Comparison of ENCODE assay signal across 8 mouse cellular contexts in the genomic region with DNA sequence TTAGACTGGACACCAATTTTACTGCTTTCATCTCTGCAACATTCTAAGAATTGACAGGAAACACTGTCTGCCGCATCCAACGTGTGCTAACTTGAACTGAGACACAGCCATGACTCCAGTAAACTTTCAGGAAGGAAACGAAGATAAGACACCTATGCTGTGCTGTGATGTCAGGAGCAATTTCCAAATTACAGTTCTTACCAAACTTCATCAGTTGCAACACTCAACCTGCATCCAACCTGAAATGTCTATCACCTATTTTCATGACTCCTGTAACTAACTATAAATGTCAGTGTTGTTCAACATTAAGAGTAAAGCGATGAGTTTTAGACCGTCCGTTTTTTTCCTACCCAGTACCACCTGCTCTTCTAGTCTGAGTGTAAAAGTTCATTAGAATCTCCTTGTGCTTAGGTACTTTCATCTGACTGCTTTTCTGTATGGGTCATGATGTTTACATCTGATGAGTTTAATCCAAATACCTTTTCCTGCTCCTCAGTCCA. TPM values are rescaled to one million over a fixed set of nuclear protein-coding genes. Genes with fewer than 3 reads are reported as not detected.
A peak's percentile ranks its signal among the peaks of the same experiment; 100 is the strongest.
DNase-seq lines count a peak whose midpoint lies in the region; ATAC-seq and TF ChIP-seq lines count a peak whose summit lies in the region.

No protein-coding gene starts in this region.

- H3K4me1 ChIP-seq in embryonic facial prominence, embryonic 13.5 days, result peaks cover 8% of the 10 kb centered on the region
- H3K4me1 ChIP-seq in limb, embryonic 11.5 days (ENCODE audit: control insufficient read depth, insufficient read depth, low read length), result peaks cover 6% of the 10 kb centered on the region; the same call in 1 of the 2 replicates
- H3K4me1 ChIP-seq in olfactory bulb, adult 2 months (ENCODE audit: control insufficient read depth, insufficient read depth, low read length), result no peaks in the 10 kb centered on the region

- H3K9me3 ChIP-seq in embryonic facial prominence, embryonic 13.5 days, result no peaks in the 10 kb centered on the region
- no peaks in the 10 kb centered on the region for H3K9me3 ChIP-seq in limb, embryonic 11.5 days (ENCODE audit: control insufficient read depth, low read length)

- DNase-seq in left cerebral cortex, adult 2 months (ENCODE audit: extremely low spot score in 1 of 2, low spot score in 2 of 2), result no peak
- DNase-seq in left cerebral cortex, adult 18-20 months (ENCODE audit: low spot score in 2 of 2), result no peak
- no peak for DNase-seq in limb, embryonic 11.5 days (ENCODE audit: low spot score)
- DNase-seq in cerebellum, adult 9-10 months, result no peak
- no peak for DNase-seq in layer of hippocampus, postnatal 25 days (ENCODE audit: extremely low spot score in 1 of 2, low spot score in 1 of 2)
- no peak for DNase-seq in spleen, postnatal 4 days (ENCODE audit: low spot score in 2 of 2)

- no peaks in the 10 kb centered on the region for H3K36me3 ChIP-seq in embryonic facial prominence, embryonic 13.5 days
- no peaks in the 10 kb centered on the region for H3K36me3 ChIP-seq in limb, embryonic 11.5 days (ENCODE audit: control insufficient read depth, insufficient read depth, low read length)

- no peak for TF ChIP-seq CTCF in left cerebral cortex, adult 2 months (IDR thresholded peaks at IDR 0.05)
- no peak for TF ChIP-seq CTCF in olfactory bulb, adult 2 months (IDR thresholded peaks at IDR 0.05; ENCODE audit: insufficient read depth, low read depth, low read length)

- peak overlapping the region; percentile 94 for H3K27ac ChIP-seq in left cerebral cortex, adult 2 months
- peak overlapping the region; percentile 89 for H3K27ac ChIP-seq in embryonic facial prominence, embryonic 13.5 days
- no peak overlapping the region for H3K27ac ChIP-seq in limb, embryonic 11.5 days (replicated peaks; ENCODE audit: low read depth, low read length)
- peak overlapping the region; percentile 94; the same call in 1 of the 2 replicates for H3K27ac ChIP-seq in olfactory bulb, adult 2 months (ENCODE audit: insufficient read depth, low read depth, low read length)

- H3K9ac ChIP-seq in embryonic facial prominence, embryonic 13.5 days, result peak overlapping the region; percentile 93
- H3K9ac ChIP-seq in limb, embryonic 11.5 days (ENCODE audit: low read length), result peak overlapping the region; percentile 82

- H3K4me3 ChIP-seq in left cerebral cortex, adult 2 months, result peak overlapping the region; percentile 86
- peak overlapping the region; percentile 96 for H3K4me3 ChIP-seq in embryonic facial prominence, embryonic 13.5 days
- peak overlapping the region; percentile 93 for H3K4me3 ChIP-seq in limb, embryonic 11.5 days (ENCODE audit: low read depth, low read length)
- no peak overlapping the region for H3K4me3 ChIP-seq in olfactory bulb, adult 2 months (ENCODE audit: insufficient read depth, low read depth, low read length)

- TF ChIP-seq POLR2A in olfactory bulb, adult 2 months (IDR thresholded peaks at IDR 0.05; ENCODE audit: insufficient read depth, low read depth, low read length), result no peak

- WGBS in embryonic facial prominence, embryonic 13.5 days, result 53% methylated on average over 6 of the region's 6 CpGs
- WGBS in limb, embryonic 11.5 days, result 67% methylated on average over 6 of the region's 6 CpGs
- 56% methylated on average over 6 of the region's 6 CpGs for WGBS in olfactory bulb, adult 2 months

- no peak for ATAC-seq in embryonic facial prominence, embryonic 13.5 days (ENCODE audit: insufficient number of reproducible peaks, insufficient read depth, low FRiP score, low TSS enrichment, low read depth)
- ATAC-seq in limb, embryonic 11.5 days (ENCODE audit: insufficient number of reproducible peaks, low FRiP score, low TSS enrichment, low read depth), result no peak

- H3K27me3 ChIP-seq in embryonic facial prominence, embryonic 13.5 days, result no peaks in the 10 kb centered on the region
- H3K27me3 ChIP-seq in limb, embryonic 11.5 days (ENCODE audit: control insufficient read depth, insufficient read depth, low read length), result no peaks in the 10 kb centered on the region

- peak overlapping the region; percentile 87 for H3K4me2 ChIP-seq in embryonic facial prominence, embryonic 13.5 days
- H3K4me2 ChIP-seq in limb, embryonic 11.5 days (ENCODE audit: low read depth, severe bottlenecking), result peak overlapping the region; percentile 84

- intact Hi-C loops in left cerebral cortex, adult 2 months (cut with DNase I), result loop anchor here (5.0 kb wide), 2 partner anchors 118 to 452 kb away; a partner anchor contains a TSS

RNA-seq across cellular contexts. Expression of a gene that starts 3.2 kb away (rescaled TPM):
- 1 to 10 TPM; 5.2 to 5.6 TPM for total RNA-seq in left cerebral cortex, adult 2 months (2021)
- total RNA-seq in left cerebral cortex, adult 18-20 months (2021), result 1 to 10 TPM; 6.3 to 7.9 TPM
- 60.8 and 67.2 TPM in 2 replicates for polyA plus RNA-seq in embryonic facial prominence, embryonic 13.5 days (2015; fragmentation: Nextera tagmentation; extraction: Ambion mirVana)
- 80.2 and 81.0 TPM in 2 replicates for polyA plus RNA-seq in limb, embryonic 11.5 days (2014; fragmentation: Nextera tagmentation; extraction: Ambion mirVana)
- not detected in 2 replicates for polyA plus RNA-seq in olfactory bulb, adult 2 months (2012; ENCODE audit: insufficient read depth, insufficient read length, low replicate concordance, missing spikeins)
- total RNA-seq in layer of hippocampus, postnatal 25 days (2021), result 1 to 10 TPM; 5.6 to 6.1 TPM

RNA-seq across cellular contexts. Expression of a gene that starts 16.9 kb away (rescaled TPM):
- total RNA-seq in left cerebral cortex, adult 2 months (2021), result 100 to 1,000 TPM; 183 to 205 TPM
- total RNA-seq in left cerebral cortex, adult 18-20 months (2021), result 100 to 1,000 TPM; 197 to 208 TPM
- polyA plus RNA-seq in embryonic facial prominence, embryonic 13.5 days (2015; fragmentation: Nextera tagmentation; extraction: Ambion mirVana), result 126 and 135 TPM in 2 replicates
- 117 and 120 TPM in 2 replicates for polyA plus RNA-seq in limb, embryonic 11.5 days (2014; fragmentation: Nextera tagmentation; extraction: Ambion mirVana)
- not detected in 2 replicates for polyA plus RNA-seq in olfactory bulb, adult 2 months (2012; ENCODE audit: insufficient read depth, insufficient read length, low replicate concordance, missing spikeins)
- total RNA-seq in layer of hippocampus, postnatal 25 days (2021), result 100 to 1,000 TPM; 148 to 161 TPM

RNA-seq across cellular contexts. Expression of a gene that starts 16.9 kb away (rescaled TPM):
- 10 to 100 TPM; 31.9 to 32.0 TPM for total RNA-seq in left cerebral cortex, adult 2 months (2021)
- total RNA-seq in left cerebral cortex, adult 18-20 months (2021), result 10 to 100 TPM; 30.2 to 32.8 TPM
- polyA plus RNA-seq in embryonic facial prominence, embryonic 13.5 days (2015; fragmentation: Nextera tagmentation; extraction: Ambion mirVana), result 8.3 and 9.7 TPM in 2 replicates
- 8.5 and 9.3 TPM in 2 replicates for polyA plus RNA-seq in limb, embryonic 11.5 days (2014; fragmentation: Nextera tagmentation; extraction: Ambion mirVana)
- polyA plus RNA-seq in olfactory bulb, adult 2 months (2012; ENCODE audit: insufficient read depth, insufficient read length, low replicate concordance, missing spikeins), result 70.0 TPM in 1 of 2 replicates, not detected in the other
- total RNA-seq in layer of hippocampus, postnatal 25 days (2021), result 10 to 100 TPM; 34.6 to 40.2 TPM
